Mouse (Mus musculus): Measurements from ENCODE around the gene Il2rb.

Gene Il2rb

GRCm38 (mm10) chr15:78438505-78438904 is 56.6 kb downstream of the Il2rb start:
- DNase-seq = peak; percentile 56

GRCm38 (mm10) chr15:78438018-78438394 is 57.1 kb downstream of the Il2rb start:
- peak; percentile 66 for DNase-seq

GRCm38 (mm10) chr15:78437237-78438017 is 57.6 kb downstream of the Il2rb start:
- DNase-seq = peak; percentile 84

GRCm38 (mm10) chr15:78436380-78437192 is 58.5 kb downstream of the Il2rb start:
- peak; percentile 97 for DNase-seq

GRCm38 (mm10) chr15:78435681-78436080 is 59.4 kb downstream of the Il2rb start:
- DNase-seq = peak; percentile 67

GRCm38 (mm10) chr15:78434896-78435520 is 60.1 kb downstream of the Il2rb start:
- DNase-seq = peak; percentile 55

GRCm38 (mm10) chr15:78431541-78432121 is 63.4 kb downstream of the Il2rb start:
- DNase-seq = no peak

GRCm38 (mm10) chr15:78430874-78431273 is 64.2 kb downstream of the Il2rb start:
- no peak for DNase-seq

GRCm38 (mm10) chr15:78429871-78430622 is 65.0 kb downstream of the Il2rb start:
- peak; percentile 42 for DNase-seq
